Mouse (Mus musculus): Measurements from ENCODE around the gene Gm21663.
"Not testable (repeated sequence)": the region's sequence is repeated elsewhere in the genome, so short reads cannot be mapped to it uniquely, and the experiment has no call there.

Gm21663 gene

DNA sequence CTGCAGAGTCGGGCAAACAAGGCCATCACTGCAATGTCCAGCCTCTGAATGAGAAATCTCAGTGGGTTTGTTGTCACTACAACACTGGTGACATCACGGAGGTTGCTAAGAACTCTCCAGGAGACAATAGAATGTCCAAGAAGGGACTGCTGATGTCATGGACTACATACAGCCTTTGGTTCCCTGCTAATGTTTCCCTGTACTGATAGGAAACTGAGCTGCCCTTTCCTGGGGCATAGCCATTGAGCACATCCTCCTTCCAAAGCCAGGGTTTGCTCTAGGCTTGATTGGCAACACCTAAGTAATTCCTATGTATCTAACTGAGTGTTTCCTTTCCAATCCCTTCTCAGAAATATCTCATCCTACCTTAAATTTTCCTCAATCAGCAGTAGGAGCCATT lies at the start of gene Gm21663:
TSS of gene Gm21663 (minus strand) at position 101 of the 400 bp plus-strand sequence.
- DNase-seq (ENCODE audit: low spot score in 2 of 2): not testable (repeated sequence)

DNA sequence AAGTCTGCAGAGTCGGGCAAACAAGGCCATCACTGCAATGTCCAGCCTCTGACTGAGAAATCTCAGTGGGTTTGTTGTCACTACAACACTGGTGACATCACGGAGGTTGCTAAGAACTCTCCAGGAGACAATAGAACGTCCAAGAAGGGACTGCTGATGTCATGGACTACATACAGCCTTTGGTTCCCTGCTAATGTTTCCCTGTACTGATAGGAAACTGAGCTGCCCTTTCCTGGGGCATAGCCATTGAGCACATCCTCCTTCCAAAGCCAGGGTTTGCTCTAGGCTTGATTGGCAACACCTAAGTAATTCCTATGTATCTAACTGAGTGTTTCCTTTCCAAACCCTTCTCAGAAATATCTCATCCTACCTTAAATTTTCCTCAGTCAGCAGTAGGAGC lies 46.4 kb upstream of the Gm21663 start, which contains the start of gene Gm21698:
TSS of gene Gm21698 (minus strand) at position 101 of the 400 bp plus-strand sequence.
- not testable (repeated sequence) for DNase-seq (ENCODE audit: low spot score in 2 of 2)

DNA sequence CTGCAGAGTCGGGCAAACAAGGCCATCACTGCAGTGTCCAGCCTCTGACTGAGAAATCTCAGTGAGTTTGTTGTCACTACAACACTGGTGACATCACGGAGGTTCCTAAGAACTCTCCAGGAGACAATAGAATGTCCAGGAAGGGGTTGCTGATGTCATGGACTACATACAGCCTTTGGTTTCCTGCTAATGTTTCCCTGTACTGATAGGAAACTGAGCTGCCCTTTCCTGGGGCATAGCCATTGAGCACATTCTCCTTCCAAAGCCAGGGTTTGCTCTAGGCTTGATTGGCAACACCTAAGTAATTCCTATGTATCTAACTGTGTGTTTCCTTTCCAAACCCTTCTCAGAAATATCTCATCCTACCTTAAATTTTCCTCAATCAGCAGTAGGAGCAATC lies 30.4 kb upstream of the Gm21663 start, which contains the start of gene Gm21680:
TSS of gene Gm21680 (minus strand) at position 101 of the 400 bp plus-strand sequence.
- DNase-seq (ENCODE audit: low spot score in 2 of 2): not testable (repeated sequence)

DNA sequence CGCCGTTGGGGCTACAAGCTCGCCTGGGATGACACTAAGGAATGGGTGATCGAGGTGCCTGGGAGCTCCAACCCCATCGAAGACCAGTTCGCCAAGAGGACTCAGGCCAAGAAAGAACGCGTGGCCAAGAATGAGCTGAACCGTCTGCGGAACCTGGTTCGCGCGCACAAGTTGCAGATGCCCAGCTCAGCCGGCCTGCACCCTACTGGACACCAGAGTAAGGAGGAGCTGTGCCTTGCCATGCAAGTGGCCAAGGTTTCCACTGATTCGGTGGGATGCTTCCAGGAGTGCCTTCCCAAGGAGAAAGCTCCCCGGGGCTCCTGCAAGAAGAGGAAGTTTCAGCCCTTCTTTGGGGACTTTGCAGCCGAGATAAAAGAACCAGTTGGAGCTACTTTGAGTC lies 14.9 kb upstream of the Gm21663 start:
- not testable (repeated sequence) for DNase-seq (ENCODE audit: low spot score in 2 of 2)

DNA sequence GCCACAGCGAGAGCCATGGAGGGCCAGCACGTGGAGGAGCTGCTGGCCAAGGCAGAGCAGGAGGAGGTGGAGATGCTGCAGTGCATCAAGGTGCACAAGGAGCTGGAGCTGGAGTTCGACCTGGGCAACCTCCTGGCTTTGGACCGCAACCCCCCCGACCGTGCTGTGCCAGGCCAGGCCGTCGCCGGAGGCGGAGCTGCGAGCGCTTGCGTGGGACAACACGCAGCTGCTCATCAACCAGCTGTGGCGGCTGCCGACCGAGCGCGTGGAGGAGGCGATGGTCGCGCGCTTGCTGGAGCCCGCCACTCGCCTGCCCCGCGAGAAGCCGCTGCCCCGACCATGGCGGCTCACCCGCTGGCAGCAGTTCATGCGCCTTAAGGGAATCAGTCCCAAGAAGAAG lies 14.4 kb upstream of the Gm21663 start:
- DNase-seq (ENCODE audit: low spot score in 2 of 2): not testable (repeated sequence)

DNA sequence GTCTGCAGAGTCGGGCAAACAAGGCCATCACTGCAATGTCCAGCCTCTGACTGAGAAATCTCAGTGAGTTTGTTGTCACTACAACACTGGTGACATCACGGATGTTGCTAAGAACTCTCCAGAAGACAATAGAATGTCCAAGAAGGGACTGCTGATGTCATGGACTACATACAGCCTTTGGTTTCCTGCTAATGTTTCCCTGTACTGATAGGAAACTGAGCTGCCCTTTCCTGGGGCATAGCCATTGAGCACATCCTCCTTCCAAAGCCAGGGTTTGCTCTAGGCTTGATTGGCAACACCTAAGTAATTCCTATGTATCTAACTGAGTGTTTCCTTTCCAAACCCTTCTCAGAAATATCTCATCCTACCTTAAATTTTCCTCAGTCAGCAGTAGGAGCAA lies 12.1 kb upstream of the Gm21663 start, which contains the start of gene Gm21671:
TSS of gene Gm21671 (minus strand) at position 101 of the 400 bp plus-strand sequence.
- DNase-seq (ENCODE audit: low spot score in 2 of 2): not testable (repeated sequence)

DNA sequence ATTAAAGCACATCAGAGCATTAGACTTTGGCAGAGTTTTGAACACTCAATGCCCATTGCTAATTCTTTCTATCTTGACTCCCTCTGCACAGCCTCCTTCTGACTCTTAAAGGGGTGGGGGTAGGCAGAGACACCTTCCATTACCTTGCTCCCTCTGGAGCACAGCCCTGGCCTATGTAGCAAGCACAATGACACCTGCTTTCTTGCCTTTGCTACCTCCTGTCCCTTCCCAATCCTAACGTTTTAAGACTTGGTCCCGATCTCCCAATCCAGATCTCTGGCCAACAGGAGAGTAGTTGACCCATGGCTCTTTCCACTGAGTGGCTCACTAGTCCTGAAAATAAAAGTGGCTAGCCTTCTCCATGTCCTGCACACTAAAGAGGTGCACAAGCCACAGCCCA lies 3.2 kb upstream of the Gm21663 start:
- DNase-seq (ENCODE audit: low spot score in 2 of 2): not testable (repeated sequence)

DNA sequence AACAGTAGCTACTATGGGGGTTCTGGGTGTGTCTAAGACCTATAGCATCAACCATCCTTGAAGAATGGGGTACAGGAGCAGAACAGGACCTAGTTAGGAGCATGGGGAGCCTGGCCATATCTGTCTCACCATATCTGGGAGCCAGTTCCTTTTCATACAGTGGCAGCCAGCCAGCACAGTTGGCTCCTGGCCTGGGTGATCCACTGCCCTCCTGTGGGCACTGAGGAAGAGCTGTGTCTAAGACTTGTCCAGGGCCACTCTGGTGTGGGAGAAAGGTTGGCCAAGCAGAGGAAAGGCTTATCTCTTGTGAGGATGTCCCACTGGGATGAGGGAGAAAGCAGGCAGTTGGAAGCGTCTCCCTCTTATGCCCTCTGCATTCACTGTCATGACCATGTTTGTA lies 50.9 kb downstream of the Gm21663 start:
- no peak for DNase-seq (ENCODE audit: low spot score in 2 of 2)

DNA sequence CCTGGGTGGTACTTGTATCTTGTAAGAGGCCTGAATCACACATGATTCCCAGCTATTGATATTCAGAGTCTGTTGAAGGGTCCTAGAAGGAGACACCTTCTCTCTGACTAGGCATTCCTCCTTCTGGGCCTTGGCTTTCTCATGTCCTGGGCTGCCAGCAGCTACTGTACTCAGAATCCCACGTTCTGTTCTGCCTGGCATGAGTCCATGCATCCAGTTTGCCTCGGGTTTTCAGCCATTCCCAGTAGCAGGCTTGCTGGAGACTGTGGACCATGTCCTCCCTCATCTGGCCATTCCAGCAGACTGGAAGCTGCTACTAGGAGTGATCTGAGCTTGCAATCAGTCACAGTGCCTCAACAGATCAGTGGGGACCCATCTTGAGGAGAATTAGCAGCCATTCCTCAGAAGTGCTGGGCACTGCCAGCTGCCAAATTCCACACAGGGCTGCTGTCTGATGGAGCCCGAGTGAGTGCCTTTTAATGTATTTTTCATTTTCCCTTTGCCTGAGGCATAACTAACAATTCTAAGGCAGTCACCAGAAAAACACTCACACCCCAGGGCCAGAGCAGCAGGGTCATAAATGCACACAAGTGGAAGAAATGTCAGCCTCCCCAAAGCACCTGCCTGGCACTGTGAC lies 52.3 kb downstream of the Gm21663 start:
- DNase-seq (ENCODE audit: low spot score in 2 of 2): no peak

DNA sequence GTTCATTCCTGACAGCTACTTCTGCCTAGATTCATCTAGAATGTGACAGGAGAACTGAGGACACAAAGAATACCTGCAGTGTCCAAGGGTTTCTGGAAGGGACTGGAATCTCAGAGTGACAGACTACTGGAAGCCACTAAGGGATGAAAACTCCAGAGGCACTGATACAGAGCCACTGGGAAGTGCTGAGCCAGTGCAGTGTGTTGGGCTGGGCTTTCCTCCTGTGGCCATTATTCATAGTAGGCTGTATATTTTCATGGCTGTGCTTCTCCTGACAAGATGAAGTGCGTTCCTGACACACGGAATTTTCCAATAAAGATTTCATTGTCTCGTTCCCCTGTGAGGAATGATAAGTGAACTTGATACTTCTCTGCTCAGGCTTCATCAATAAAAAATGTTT lies 55.5 kb downstream of the Gm21663 start:
- DNase-seq (ENCODE audit: low spot score in 2 of 2): no peak

All from right cerebral cortex, adult 2 months (tissue).